Mouse (Mus musculus) forebrain, embryonic 12.5 days (tissue): Measurements from ENCODE around the gene Gm28053. TPM values are rescaled to one million over a fixed set of nuclear protein-coding genes. Genes with fewer than 3 reads are reported as not detected.

Experiments
- ATAC-seq: fragments of 200-750 bp; cut with Nextera tagmentation; 2 replicates; pipeline ENCODE4 v1.8.0; 2017; ENCODE audit warnings: moderate TSS enrichment; ENCODE audit not compliant: low FRiP score
- H3K27ac ChIP-seq: fragments of 300-500 bp; sonication (generic); 2 replicates; pipeline ENCODE4 v1.5.1; 2016; ENCODE audit warnings: mild to moderate bottlenecking
- H3K27me3 ChIP-seq: fragments of 300-500 bp; sonication (generic); 2 replicates; pipeline ENCODE4 v1.6.1; 2016; ENCODE audit warnings: mild to moderate bottlenecking
- H3K36me3 ChIP-seq: fragments of 300-500 bp; sonication (generic); replicated peaks from 2 replicates; pipeline ENCODE4 v1.6.1; 2016; ENCODE audit warnings: mild to moderate bottlenecking
- H3K4me1 ChIP-seq: fragments of 300-500 bp; sonication (generic); 2 replicates; pipeline ENCODE4 v1.6.1; 2016
- H3K4me2 ChIP-seq: fragments of 300-500 bp; sonication (generic); 2 replicates; pipeline ENCODE4 v1.6.1; 2016; ENCODE audit warnings: mild to moderate bottlenecking, moderate library complexity
- H3K4me3 ChIP-seq: fragments of 300-500 bp; sonication (generic); replicated peaks from 2 replicates; pipeline ENCODE4 v1.5.1; 2016; ENCODE audit warnings: mild to moderate bottlenecking
- H3K9ac ChIP-seq: fragments of 300-500 bp; sonication (generic); 2 replicates; pipeline ENCODE4 v1.6.1; 2016; ENCODE audit warnings: mild to moderate bottlenecking
- H3K9me3 ChIP-seq: fragments of 300-500 bp; sonication (generic); 2 replicates; pipeline ENCODE4 v1.6.1; 2016
- WGBS: fragments of 180-500 bp; shearing (Covaris S2); methylation state at CpG from one replicate; pipeline ENCODE4 v1.1.7; 2016; 5-methylcytosine and 5-hydroxymethylcytosine counted together
- polyA plus RNA-seq: library from polyadenylated mRNA; unstranded; fragments of >200 nt; fragmentation: Nextera tagmentation; extraction: Ambion mirVana; gene quantifications from 2 replicates; pipeline ENCODE4 v1.2.1, GENCODE M21; 2016

The Gm28053 gene
- polyA plus RNA-seq, 1 experiment from 2014 or later = not detected

DNA sequence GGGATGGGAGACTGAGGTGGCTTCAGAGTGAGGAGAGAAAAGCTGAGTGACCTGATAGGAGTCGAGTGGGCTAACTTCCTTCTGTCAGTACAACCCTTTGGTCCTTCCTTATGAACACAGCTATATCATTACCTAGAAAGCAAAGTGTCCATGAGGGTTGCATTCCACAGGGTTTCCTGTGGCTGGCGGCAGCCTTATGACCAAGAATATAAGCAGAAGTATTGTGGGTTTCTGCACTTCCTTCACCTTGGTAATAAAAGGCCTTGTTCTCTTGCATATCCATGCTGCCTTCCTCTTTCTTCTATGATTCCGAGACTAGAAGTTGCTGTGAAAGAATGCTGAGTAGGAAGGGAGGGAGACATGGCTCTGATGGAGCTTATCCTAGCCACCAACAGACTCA is 19.5 kb upstream of the Gm28053 start:
- H3K36me3 ChIP-seq = no peaks in the 10 kb centered on the region
- H3K4me2 ChIP-seq = no peak overlapping the region
- WGBS = 84% methylated on average over 3 of the region's 3 CpGs
- no peak for ATAC-seq
- H3K27me3 ChIP-seq = no peaks in the 10 kb centered on the region
- H3K4me3 ChIP-seq = no peak overlapping the region
- no peaks in the 10 kb centered on the region for H3K9me3 ChIP-seq
- no peak overlapping the region for H3K27ac ChIP-seq
- no peak overlapping the region for H3K9ac ChIP-seq
- H3K4me1 ChIP-seq = no peaks in the 10 kb centered on the region

DNA sequence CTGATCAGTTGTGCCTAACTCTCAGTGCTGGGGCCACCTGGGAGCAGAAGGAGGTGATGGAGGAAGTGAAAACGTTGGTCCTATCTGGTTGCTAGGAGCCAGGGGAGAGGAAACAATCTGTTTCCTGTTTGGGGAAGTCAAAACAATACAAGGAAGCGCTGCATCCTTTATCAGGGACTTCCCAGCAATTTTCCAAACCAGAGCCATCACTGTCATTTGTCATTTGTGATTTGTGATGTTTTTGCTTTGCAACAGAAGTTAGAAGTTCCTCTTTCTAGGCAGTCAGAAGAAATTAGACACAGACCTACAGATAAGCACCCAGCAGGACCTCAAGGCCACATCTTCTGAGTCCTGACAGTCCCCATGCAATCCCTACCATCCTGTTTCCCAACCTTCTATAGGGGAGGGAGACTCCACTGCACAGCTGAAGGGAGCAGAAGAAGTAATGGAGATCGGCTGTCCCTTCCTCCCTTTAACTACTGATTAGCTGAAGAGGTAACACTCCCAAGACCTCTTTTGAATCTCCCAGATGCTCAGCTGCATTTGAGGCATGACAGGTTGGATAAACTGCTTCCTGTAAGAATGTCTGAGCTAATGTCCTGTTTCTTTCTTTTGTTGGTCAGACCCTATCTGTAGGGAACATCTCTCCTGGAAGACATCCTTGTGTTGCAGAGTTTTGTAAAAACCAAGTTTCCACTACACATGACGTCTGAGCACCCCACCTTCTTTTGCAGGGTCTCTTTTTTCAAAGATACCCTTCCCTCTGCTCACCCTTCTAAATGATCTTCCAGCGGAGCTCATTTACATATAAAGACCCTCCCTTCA is 17.9 kb upstream of the Gm28053 start:
- Histone ChIP-seq H3K36me3 (no peaks in the 10 kb centered on the region), H3K9me3 (no peaks in the 10 kb centered on the region), H3K4me1 (no peaks in the 10 kb centered on the region), H3K9ac (no peak overlapping the region), H3K27me3 (no peaks in the 10 kb centered on the region), H3K27ac (no peak overlapping the region), H3K4me3 (no peak overlapping the region), H3K4me2 (no peak overlapping the region)
- 64% methylated on average over 5 of the region's 5 CpGs for WGBS
- no peak for ATAC-seq

- Histone ChIP-seq H3K4me3 (no peak overlapping the region), H3K27me3 (no peaks in the 10 kb centered on the region), H3K9me3 (no peaks in the 10 kb centered on the region), H3K27ac (no peak overlapping the region), H3K36me3 (no peaks in the 10 kb centered on the region), H3K4me2 (no peak overlapping the region), H3K9ac (no peak overlapping the region), H3K4me1 (no peaks in the 10 kb centered on the region)
- 86% methylated on average over 7 of the region's 7 CpGs for whole genome bisulfite sequencing
- no peak for ATAC-seq
Observed at GRCm38 (mm10) chr6:48702146-48702545, 16.3 kb upstream of the Gm28053 start.

- Histone ChIP-seq H3K4me3 (no peak overlapping the region), H3K27ac (no peak overlapping the region), H3K9ac (no peak overlapping the region), H3K4me1 (no peaks in the 10 kb centered on the region), H3K27me3 (no peaks in the 10 kb centered on the region), H3K4me2 (no peak overlapping the region), H3K9me3 (no peaks in the 10 kb centered on the region), H3K36me3 (no peaks in the 10 kb centered on the region)
- no peak for ATAC-seq
- 75% methylated on average over 5 of the region's 5 CpGs for WGBS
Observed at GRCm38 (mm10) chr6:48702601-48703000, 15.8 kb upstream of the Gm28053 start.

GRCm38 (mm10) chr6:48704146-48704545 is 14.3 kb upstream of the Gm28053 start:
- H3K4me3 ChIP-seq = no peak overlapping the region
- ATAC-seq = no peak
- H3K27me3 ChIP-seq = no peaks in the 10 kb centered on the region
- no peaks in the 10 kb centered on the region for H3K9me3 ChIP-seq
- no peak overlapping the region for H3K27ac ChIP-seq
- H3K36me3 ChIP-seq = no peaks in the 10 kb centered on the region
- H3K9ac ChIP-seq = no peak overlapping the region
- H3K4me2 ChIP-seq = no peak overlapping the region
- no peaks in the 10 kb centered on the region for H3K4me1 ChIP-seq

GRCm38 (mm10) chr6:48706130-48706529 is 12.3 kb upstream of the Gm28053 start:
- no peak overlapping the region for H3K9ac ChIP-seq
- WGBS = 57% methylated on average over 3 of the region's 3 CpGs
- no peak for ATAC-seq

GRCm38 (mm10) chr6:48720326-48720725 is 1.9 kb downstream of the Gm28053 start:
- H3K36me3 ChIP-seq = no peaks in the 10 kb centered on the region
- no peak overlapping the region for H3K9ac ChIP-seq
- no peaks in the 10 kb centered on the region for H3K9me3 ChIP-seq
- no peaks in the 10 kb centered on the region for H3K27me3 ChIP-seq
- H3K4me1 ChIP-seq = peaks cover 1% of the 10 kb centered on the region; the same call in 1 of the 2 replicates
- no peak overlapping the region for H3K27ac ChIP-seq
- no peak overlapping the region for H3K4me3 ChIP-seq
- no peak for ATAC-seq
- no peak overlapping the region for H3K4me2 ChIP-seq
- WGBS = 87% methylated on average over 4 of the region's 4 CpGs

More at GRCm38 (mm10) chr6:48706130-48706529, 12.3 kb upstream of the Gm28053 start:
- H3K27ac ChIP-seq = no peak overlapping the region
- no peak overlapping the region for H3K4me2 ChIP-seq
- H3K36me3 ChIP-seq = no peaks in the 10 kb centered on the region
- no peaks in the 10 kb centered on the region for H3K9me3 ChIP-seq
- H3K4me1 ChIP-seq = no peaks in the 10 kb centered on the region
- no peaks in the 10 kb centered on the region for H3K27me3 ChIP-seq
- H3K4me3 ChIP-seq = no peak overlapping the region

- Histone ChIP-seq H3K4me2 (no peak overlapping the region), H3K9me3 (no peaks in the 10 kb centered on the region), H3K4me3 (no peak overlapping the region), H3K4me1 (peaks cover 9% of the 10 kb centered on the region; the same call in 1 of the 2 replicates), H3K27ac (no peak overlapping the region), H3K36me3 (no peaks in the 10 kb centered on the region), H3K9ac (no peak overlapping the region), H3K27me3 (no peaks in the 10 kb centered on the region)
- WGBS = 89% methylated on average over 8 of the region's 8 CpGs
- ATAC-seq = no peak
Observed at GRCm38 (mm10) chr6:48723468-48723867, 5.1 kb downstream of the Gm28053 start.

GRCm38 (mm10) chr6:48725476-48725875 is 7.1 kb downstream of the Gm28053 start:
- no peak overlapping the region for H3K9ac ChIP-seq
- no peak for ATAC-seq
- no peak overlapping the region for H3K4me2 ChIP-seq
- no peak overlapping the region for H3K27ac ChIP-seq
- H3K27me3 ChIP-seq = no peaks in the 10 kb centered on the region
- no peak overlapping the region for H3K4me3 ChIP-seq
- no peaks in the 10 kb centered on the region for H3K9me3 ChIP-seq
- 0% methylated on average over 1 of the region's 1 CpGs for WGBS
- H3K36me3 ChIP-seq = no peaks in the 10 kb centered on the region
- H3K4me1 ChIP-seq = peaks cover 9% of the 10 kb centered on the region; the same call in 1 of the 2 replicates

- no peaks in the 10 kb centered on the region for H3K9me3 ChIP-seq
- WGBS = 91% methylated on average over 5 of the region's 5 CpGs
- ATAC-seq = no peak
- H3K27ac ChIP-seq = no peak overlapping the region
- no peak overlapping the region for H3K4me3 ChIP-seq
- no peak overlapping the region for H3K9ac ChIP-seq
- no peak overlapping the region for H3K4me2 ChIP-seq
- no peaks in the 10 kb centered on the region for H3K36me3 ChIP-seq
- peaks cover 9% of the 10 kb centered on the region; the same call in 1 of the 2 replicates for H3K4me1 ChIP-seq
- no peaks in the 10 kb centered on the region for H3K27me3 ChIP-seq
Observed at GRCm38 (mm10) chr6:48727761-48728160, 9.4 kb downstream of the Gm28053 start.

GRCm38 (mm10) chr6:48732864-48733304 is 14.5 kb downstream of the Gm28053 start:
- H3K36me3 ChIP-seq = no peaks in the 10 kb centered on the region
- no peak overlapping the region for H3K27ac ChIP-seq
- no peak overlapping the region for H3K9ac ChIP-seq
- no peaks in the 10 kb centered on the region for H3K4me1 ChIP-seq
- no peak for ATAC-seq
- H3K4me3 ChIP-seq = no peak overlapping the region
- H3K4me2 ChIP-seq = no peak overlapping the region
- no peaks in the 10 kb centered on the region for H3K9me3 ChIP-seq
- WGBS = 62% methylated on average over 8 of the region's 8 CpGs
- no peaks in the 10 kb centered on the region; the same call in 1 of the 2 replicates for H3K27me3 ChIP-seq

GRCm38 (mm10) chr6:48733660-48734059 is 15.3 kb downstream of the Gm28053 start:
- no peaks in the 10 kb centered on the region; the same call in 1 of the 2 replicates for H3K27me3 ChIP-seq
- no peak overlapping the region for H3K27ac ChIP-seq
- no peak for ATAC-seq
- H3K36me3 ChIP-seq = no peaks in the 10 kb centered on the region
- H3K4me2 ChIP-seq = no peak overlapping the region
- H3K9ac ChIP-seq = no peak overlapping the region
- H3K4me3 ChIP-seq = no peak overlapping the region
- WGBS = 87% methylated on average over 1 of the region's 1 CpGs
- no peaks in the 10 kb centered on the region for H3K9me3 ChIP-seq
- H3K4me1 ChIP-seq = no peaks in the 10 kb centered on the region

- no peak for ATAC-seq
- Histone ChIP-seq H3K27ac (no peak overlapping the region), H3K9ac (no peak overlapping the region), H3K27me3 (peaks cover 17% of the 10 kb centered on the region), H3K36me3 (no peaks in the 10 kb centered on the region), H3K4me3 (no peak overlapping the region), H3K9me3 (no peaks in the 10 kb centered on the region), H3K4me1 (no peaks in the 10 kb centered on the region), H3K4me2 (no peak overlapping the region)
- 85% methylated on average over 2 of the region's 2 CpGs for WGBS
Observed at GRCm38 (mm10) chr6:48737053-48737452, 18.6 kb downstream of the Gm28053 start.
